Mouse (Mus musculus): Measurements from ENCODE around the gene Sema3e.

DNA sequence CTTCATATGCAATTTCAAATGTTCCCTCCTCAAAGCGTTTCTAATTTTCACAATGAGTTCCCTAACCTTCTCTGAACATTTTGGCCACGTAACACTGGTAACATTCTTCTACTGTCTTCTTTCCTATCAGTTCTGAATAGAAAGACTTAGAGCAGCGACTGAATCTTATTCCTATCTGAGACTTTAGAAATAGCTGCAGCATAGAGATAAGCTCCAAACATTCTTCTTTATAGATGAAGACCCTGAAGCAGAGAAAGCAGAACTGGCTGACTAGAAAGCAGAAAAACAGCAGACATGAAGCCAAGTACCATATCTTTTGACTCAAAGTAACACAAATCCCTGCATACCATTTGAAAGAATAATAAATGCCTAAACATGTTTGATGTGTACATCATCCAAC, 39.4 kb upstream of the Sema3e start:
- TF ChIP-seq POLR2A (IDR thresholded peaks at IDR 0.05; ENCODE audit: extremely low read depth, insufficient read depth, low read length) (no peak), CTCF (IDR thresholded peaks at IDR 0.05; ENCODE audit: low read depth, low read length) (no peak)

Measured in liver, adult 2 months (tissue).